ENCODE assay signal across 23 mouse cellular contexts in the genomic region with DNA sequence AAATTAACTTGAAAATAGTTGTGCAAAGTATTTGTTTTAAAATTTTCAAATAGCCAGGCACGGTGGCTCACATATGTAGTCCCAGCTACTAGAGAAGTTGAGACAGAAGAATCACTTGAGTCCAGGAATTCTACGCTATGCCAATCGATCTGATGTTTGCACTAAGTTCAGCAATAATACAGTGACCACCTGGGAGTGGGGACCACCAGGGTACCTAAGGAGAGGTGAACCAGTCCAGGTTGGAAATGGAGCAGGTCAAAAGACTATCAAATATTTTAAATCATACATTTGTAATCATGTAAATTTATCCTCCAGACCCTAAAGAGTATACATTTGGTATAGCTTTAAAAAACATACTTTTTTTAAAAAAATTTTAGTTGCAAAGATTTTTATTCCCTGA. TPM values are rescaled to one million over a fixed set of nuclear protein-coding genes. Genes with fewer than 3 reads are reported as not detected.
DNase-seq lines count a peak whose midpoint lies in the region; ATAC-seq and TF ChIP-seq lines count a peak whose summit lies in the region.
"Had no signal": no experiment of that assay in that cellular context is flagged by ENCODE, and none has a peak within 500 bp of the region (broad histone marks: within the 10 kb centered on the region; RNA-seq: fewer than 3 reads in every experiment).

No protein-coding gene starts in this region.

- H3K27ac ChIP-seq in forebrain, embryonic 13.5 days, result no peak overlapping the region
- no peak overlapping the region for H3K27ac ChIP-seq in forebrain, embryonic 12.5 days
- no peak overlapping the region for H3K27ac ChIP-seq in limb, embryonic 14.5 days (replicated peaks; ENCODE audit: low read depth, low read length)
- no peak overlapping the region for H3K27ac ChIP-seq in limb, embryonic 10.5 days
- H3K27ac ChIP-seq in midbrain, embryonic 12.5 days (replicated peaks), result no peak overlapping the region
- no peak overlapping the region for H3K27ac ChIP-seq in midbrain, embryonic 10.5 days (replicated peaks)
- H3K27ac ChIP-seq in midbrain, embryonic 16.5 days (ENCODE audit: low read length), result no peak overlapping the region
- H3K27ac ChIP-seq: heart, embryonic 10.5 days; heart, embryonic 15.5 days; hindbrain, embryonic 13.5 days; layer of hippocampus, adult 2 months; liver, embryonic 14.5 days; neural tube, embryonic 13.5 days; stomach, embryonic 15.5 days had no signal

- no peaks in the 10 kb centered on the region for H3K4me1 ChIP-seq in forebrain, embryonic 13.5 days
- H3K4me1 ChIP-seq in forebrain, embryonic 12.5 days, result no peaks in the 10 kb centered on the region
- no peaks in the 10 kb centered on the region for H3K4me1 ChIP-seq in limb, embryonic 14.5 days (ENCODE audit: control insufficient read depth, insufficient read depth, low read length)
- no peaks in the 10 kb centered on the region for H3K4me1 ChIP-seq in limb, embryonic 10.5 days
- no peaks in the 10 kb centered on the region for H3K4me1 ChIP-seq in midbrain, embryonic 12.5 days
- H3K4me1 ChIP-seq in midbrain, embryonic 10.5 days, result no peaks in the 10 kb centered on the region
- peaks cover 4% of the 10 kb centered on the region; the same call in 1 of the 2 replicates for H3K4me1 ChIP-seq in midbrain, embryonic 16.5 days (ENCODE audit: control insufficient read depth, insufficient read depth, low read length)
- H3K4me1 ChIP-seq: heart, embryonic 10.5 days; heart, embryonic 15.5 days; hindbrain, embryonic 13.5 days; neural tube, embryonic 13.5 days; stomach, embryonic 15.5 days had no signal

- 93% methylated on average over 3 of the region's 3 CpGs for WGBS in forebrain, embryonic 13.5 days
- 91% methylated on average over 3 of the region's 3 CpGs for WGBS in forebrain, embryonic 12.5 days
- WGBS in limb, embryonic 14.5 days, result 80% methylated on average over 3 of the region's 3 CpGs
- 94% methylated on average over 3 of the region's 3 CpGs for WGBS in limb, embryonic 10.5 days
- WGBS in midbrain, embryonic 12.5 days, result 85% methylated on average over 3 of the region's 3 CpGs
- 89% methylated on average over 3 of the region's 3 CpGs for WGBS in midbrain, embryonic 10.5 days
- WGBS in midbrain, embryonic 16.5 days, result 82% methylated on average over 3 of the region's 3 CpGs

- H3K9ac ChIP-seq in forebrain, embryonic 13.5 days, result no peak overlapping the region
- H3K9ac ChIP-seq in forebrain, embryonic 12.5 days, result no peak overlapping the region
- H3K9ac ChIP-seq in limb, embryonic 14.5 days (ENCODE audit: low read depth, low read length, severe bottlenecking), result no peak overlapping the region
- H3K9ac ChIP-seq in midbrain, embryonic 12.5 days (replicated peaks), result no peak overlapping the region
- no peak overlapping the region for H3K9ac ChIP-seq in midbrain, embryonic 16.5 days (ENCODE audit: low read depth, low read length)
- H3K9ac ChIP-seq: heart, embryonic 15.5 days; hindbrain, embryonic 13.5 days; liver, embryonic 14.5 days; neural tube, embryonic 13.5 days; stomach, embryonic 15.5 days had no signal

- no peak overlapping the region for H3K4me2 ChIP-seq in forebrain, embryonic 13.5 days
- H3K4me2 ChIP-seq in forebrain, embryonic 12.5 days, result no peak overlapping the region
- no peak overlapping the region for H3K4me2 ChIP-seq in limb, embryonic 14.5 days (replicated peaks; ENCODE audit: low read depth, low read length, severe bottlenecking)
- no peak overlapping the region for H3K4me2 ChIP-seq in midbrain, embryonic 12.5 days (replicated peaks)
- H3K4me2 ChIP-seq in midbrain, embryonic 16.5 days (ENCODE audit: low read length), result no peak overlapping the region
- H3K4me2 ChIP-seq: heart, embryonic 15.5 days; hindbrain, embryonic 13.5 days; neural tube, embryonic 13.5 days; stomach, embryonic 15.5 days had no signal

- no peaks in the 10 kb centered on the region for H3K27me3 ChIP-seq in forebrain, embryonic 13.5 days
- no peaks in the 10 kb centered on the region for H3K27me3 ChIP-seq in forebrain, embryonic 12.5 days
- H3K27me3 ChIP-seq in limb, embryonic 14.5 days (ENCODE audit: control insufficient read depth, insufficient read depth, low read length), result no peaks in the 10 kb centered on the region
- H3K27me3 ChIP-seq in limb, embryonic 10.5 days (ENCODE audit: low read depth, poor library complexity, severe bottlenecking), result no peaks in the 10 kb centered on the region
- no peaks in the 10 kb centered on the region for H3K27me3 ChIP-seq in midbrain, embryonic 12.5 days
- H3K27me3 ChIP-seq in midbrain, embryonic 10.5 days (ENCODE audit: low read depth, poor library complexity, severe bottlenecking), result no peaks in the 10 kb centered on the region
- H3K27me3 ChIP-seq in midbrain, embryonic 16.5 days (ENCODE audit: control insufficient read depth, insufficient read depth, low read depth, low read length), result no peaks in the 10 kb centered on the region
- H3K27me3 ChIP-seq: CH12.LX; heart, embryonic 15.5 days; hindbrain, embryonic 13.5 days; neural tube, embryonic 13.5 days; stomach, embryonic 15.5 days had no signal

- peak; percentile 61; the same call in 1 of the 2 replicates for ATAC-seq in forebrain, embryonic 13.5 days
- ATAC-seq in forebrain, embryonic 12.5 days (ENCODE audit: low FRiP score), result no peak
- peak; percentile 30; the same call in 1 of the 2 replicates for ATAC-seq in limb, embryonic 14.5 days (ENCODE audit: low FRiP score, low read depth)
- ATAC-seq in midbrain, embryonic 12.5 days (ENCODE audit: low FRiP score, low read depth), result peak; percentile 64
- peak; percentile 42; the same call in 1 of the 2 replicates for ATAC-seq in midbrain, embryonic 16.5 days
- ATAC-seq: inflammation-experienced regulatory T-cells, adult 6 months had no signal

- TF ChIP-seq POLR2A in limb, embryonic 14.5 days (IDR thresholded peaks at IDR 0.05; ENCODE audit: borderline replicate concordance, extremely low read depth, insufficient read depth, insufficient read length), result no peak

- no peaks in the 10 kb centered on the region for H3K36me3 ChIP-seq in forebrain, embryonic 13.5 days (ENCODE audit: poor library complexity, severe bottlenecking)
- no peaks in the 10 kb centered on the region for H3K36me3 ChIP-seq in forebrain, embryonic 12.5 days (replicated peaks)
- no peaks in the 10 kb centered on the region for H3K36me3 ChIP-seq in limb, embryonic 14.5 days (ENCODE audit: control insufficient read depth, insufficient read depth, low read length)
- H3K36me3 ChIP-seq in limb, embryonic 10.5 days, result no peaks in the 10 kb centered on the region
- no peaks in the 10 kb centered on the region for H3K36me3 ChIP-seq in midbrain, embryonic 12.5 days
- H3K36me3 ChIP-seq in midbrain, embryonic 10.5 days, result no peaks in the 10 kb centered on the region
- H3K36me3 ChIP-seq in midbrain, embryonic 16.5 days (ENCODE audit: control insufficient read depth, insufficient read depth, low read length), result no peaks in the 10 kb centered on the region
- H3K36me3 ChIP-seq: heart, embryonic 10.5 days; heart, embryonic 15.5 days; hindbrain, embryonic 13.5 days; neural tube, embryonic 13.5 days; stomach, embryonic 15.5 days had no signal

- DNase-seq in limb, embryonic 14.5 days (ENCODE audit: low spot score), result no peak
- no peak for DNase-seq in limb, embryonic 10.5 days (ENCODE audit: low spot score)
- DNase-seq in midbrain, embryonic 10.5 days (ENCODE audit: low spot score), result no peak
- DNase-seq in left cerebral cortex, adult 18-20 months (ENCODE audit: low spot score in 2 of 2), result no peak
- DNase-seq: cerebellum, adult 2 months; gastrocnemius, postnatal 25 days; kidney, adult 11 months; liver; thymus, adult 18-20 months; thymus, postnatal 25 days had no signal

- no peak overlapping the region for H3K4me3 ChIP-seq in forebrain, embryonic 13.5 days
- no peak overlapping the region for H3K4me3 ChIP-seq in forebrain, embryonic 12.5 days (replicated peaks)
- H3K4me3 ChIP-seq in limb, embryonic 14.5 days (replicated peaks; ENCODE audit: low read length), result no peak overlapping the region
- no peak overlapping the region for H3K4me3 ChIP-seq in limb, embryonic 10.5 days
- no peak overlapping the region for H3K4me3 ChIP-seq in midbrain, embryonic 12.5 days
- H3K4me3 ChIP-seq in midbrain, embryonic 10.5 days, result no peak overlapping the region
- H3K4me3 ChIP-seq in midbrain, embryonic 16.5 days (ENCODE audit: low read depth, low read length), result no peak overlapping the region
- H3K4me3 ChIP-seq: heart, embryonic 10.5 days; heart, embryonic 15.5 days; hindbrain, embryonic 13.5 days; layer of hippocampus, adult 2 months; neural tube, embryonic 13.5 days; stomach, embryonic 15.5 days had no signal

- no peaks in the 10 kb centered on the region for H3K9me3 ChIP-seq in forebrain, embryonic 13.5 days (replicated peaks)
- H3K9me3 ChIP-seq in forebrain, embryonic 12.5 days, result no peaks in the 10 kb centered on the region
- H3K9me3 ChIP-seq in limb, embryonic 14.5 days (ENCODE audit: control insufficient read depth, low read length), result no peaks in the 10 kb centered on the region
- no peaks in the 10 kb centered on the region for H3K9me3 ChIP-seq in limb, embryonic 10.5 days (replicated peaks)
- H3K9me3 ChIP-seq in midbrain, embryonic 12.5 days, result no peaks in the 10 kb centered on the region
- no peaks in the 10 kb centered on the region for H3K9me3 ChIP-seq in midbrain, embryonic 10.5 days (replicated peaks)
- H3K9me3 ChIP-seq in midbrain, embryonic 16.5 days (replicated peaks; ENCODE audit: control insufficient read depth, low read length, poor library complexity, severe bottlenecking), result no peaks in the 10 kb centered on the region
- H3K9me3 ChIP-seq: heart, embryonic 10.5 days; heart, embryonic 15.5 days; hindbrain, embryonic 13.5 days; neural tube, embryonic 13.5 days; stomach, embryonic 15.5 days had no signal

RNA-seq across cellular contexts. Expression of a gene that starts 57.9 kb away (rescaled TPM):
- 0.03 TPM in 1 of 2 replicates, not detected in the other for polyA plus RNA-seq in forebrain, embryonic 13.5 days (2015; fragmentation: Nextera tagmentation; extraction: Ambion mirVana)
- 0.06 TPM in 1 of 2 replicates, not detected in the other for polyA plus RNA-seq in forebrain, embryonic 12.5 days (2016; fragmentation: Nextera tagmentation; extraction: Ambion mirVana)
- polyA plus RNA-seq in limb, embryonic 14.5 days (2012; rRNA removed), result 0.62 and 0.63 TPM in 2 replicates
- polyA plus RNA-seq in limb, embryonic 14.5 days (2014; fragmentation: Nextera tagmentation; extraction: Ambion mirVana), result 0.23 TPM in 2 replicates
- 0.09 and 0.11 TPM in 2 replicates for polyA plus RNA-seq in limb, embryonic 10.5 days (2016; fragmentation: Nextera tagmentation; extraction: Ambion mirVana)
- 0.16 and 0.22 TPM in 2 replicates for polyA plus RNA-seq in midbrain, embryonic 12.5 days (2016; fragmentation: Nextera tagmentation; extraction: Ambion mirVana)
- 0.06 TPM in 1 of 2 replicates, not detected in the other for polyA plus RNA-seq in midbrain, embryonic 10.5 days (2016; fragmentation: Nextera tagmentation; extraction: Ambion mirVana)
- polyA plus RNA-seq in midbrain, embryonic 16.5 days (2015; fragmentation: Nextera tagmentation; extraction: Ambion mirVana), result 0.15 and 0.21 TPM in 2 replicates
- total RNA-seq in left cerebral cortex, adult 18-20 months (2021), result under 1 TPM; 0.07 to 0.12 TPM
- total RNA-seq: CH12.LX had no signal
- polyA plus RNA-seq: inflammation-experienced regulatory T-cells, adult 6 months had no signal
